Mouse (Mus musculus): Measurements from ENCODE around the gene Fezf2. TPM values are rescaled to one million over a fixed set of nuclear protein-coding genes. Genes with fewer than 3 reads are reported as not detected.

The Fezf2 gene
- polyA plus RNA-seq, 1 experiment from 2014 or later = 0.11 TPM

DNA sequence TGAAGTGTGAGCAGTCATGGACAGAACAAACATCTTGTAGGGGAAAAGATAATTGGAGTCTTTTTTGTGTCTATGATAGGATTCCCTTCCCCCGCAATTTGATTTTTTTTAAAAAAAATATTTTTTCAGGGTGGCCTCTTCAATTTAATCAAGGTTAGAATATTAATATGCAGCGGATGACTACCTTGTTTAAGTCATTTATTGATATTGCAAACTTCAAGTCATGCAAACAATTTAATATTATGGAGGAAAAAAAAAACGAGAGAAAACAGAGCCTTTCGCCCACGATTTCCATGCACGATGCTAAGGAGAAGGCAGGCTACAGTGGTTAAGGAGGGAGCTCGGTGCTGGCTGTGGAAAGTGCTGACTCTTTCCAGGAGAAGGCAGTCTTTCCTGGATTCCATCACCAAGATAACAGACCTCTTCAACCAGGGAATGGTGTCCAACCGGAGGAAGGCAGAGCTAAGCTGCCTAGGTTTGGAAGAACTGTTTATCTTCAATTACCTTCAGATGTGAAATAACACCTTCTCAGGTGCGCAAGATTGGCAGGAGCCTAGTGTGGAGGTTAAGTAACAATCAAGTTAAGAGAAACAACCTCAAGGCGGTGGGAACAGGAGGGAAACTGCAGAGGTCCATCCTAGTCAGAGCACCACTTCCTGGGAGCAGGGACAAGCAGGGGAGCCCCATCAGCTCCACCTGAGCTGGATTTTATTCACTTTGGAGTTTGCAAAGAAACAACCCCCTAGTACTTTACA, 9.0 kb downstream of the Fezf2 start:
- Histone ChIP-seq H3K4me1 (replicated peaks; ENCODE audit: control insufficient read depth, insufficient read depth, low read length) (no peaks in the 10 kb centered on the region), H3K36me3 (ENCODE audit: control insufficient read depth, insufficient read depth, low read length) (no peaks in the 10 kb centered on the region), H3K4me3 (ENCODE audit: low read depth, low read length) (no peak overlapping the region), H3K4me2 (no peak overlapping the region), H3K27me3 (replicated peaks; ENCODE audit: control insufficient read depth, insufficient read depth, low read length) (peaks cover 86% of the 10 kb centered on the region), H3K27ac (ENCODE audit: low read depth, low read length) (no peak overlapping the region), H3K9me3 (ENCODE audit: control insufficient read depth, low read length) (no peaks in the 10 kb centered on the region), H3K9ac (ENCODE audit: low read depth, low read length) (no peak overlapping the region)
- WGBS = 3% methylated on average over 10 of the region's 10 CpGs
- ATAC-seq (replicated peaks; ENCODE audit: low FRiP score) = no peak
- no peak for DNase-seq (ENCODE audit: low spot score)

DNA sequence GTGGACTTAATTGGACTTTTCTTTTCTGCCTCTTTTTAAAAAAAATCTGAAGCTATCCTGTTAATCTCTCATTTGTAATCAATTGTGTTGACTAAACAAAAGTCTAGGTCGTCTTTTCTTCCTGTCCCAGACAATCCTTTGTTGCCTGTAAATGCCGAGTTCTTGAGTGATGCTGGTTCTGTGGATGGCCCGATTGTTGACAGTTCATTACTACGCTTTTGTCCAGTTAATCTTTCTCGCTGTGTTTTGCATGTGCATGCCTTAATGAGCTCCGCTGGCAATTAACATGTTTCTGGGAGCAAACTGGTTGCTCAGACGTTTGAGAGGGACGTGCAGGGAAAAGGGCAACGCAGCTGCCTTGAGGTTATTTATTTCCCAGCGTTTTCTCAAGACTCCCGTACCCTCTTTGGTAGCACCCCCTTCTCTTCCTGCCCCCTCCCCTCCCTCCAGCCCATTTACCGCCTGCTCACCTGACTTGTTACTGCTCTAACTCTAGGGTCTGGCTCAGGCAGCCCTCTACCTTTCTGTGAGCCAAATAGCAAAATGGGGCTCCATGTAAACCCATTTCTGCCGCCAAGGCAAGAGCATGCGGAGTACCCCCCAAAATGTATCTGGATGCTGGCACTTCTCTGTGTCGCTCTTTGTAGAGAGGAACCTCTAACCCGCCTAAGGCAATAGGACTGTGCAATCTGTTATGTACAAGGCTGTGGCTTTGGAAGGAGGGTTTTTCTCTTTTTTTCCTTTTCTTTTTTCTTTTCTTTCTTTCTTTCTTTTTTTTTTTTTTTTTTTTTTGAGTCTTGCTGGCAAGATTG, 9.8 kb downstream of the Fezf2 start:
- Histone ChIP-seq H3K27ac (ENCODE audit: low read depth, low read length) (no peak overlapping the region), H3K9me3 (ENCODE audit: control insufficient read depth, low read length) (no peaks in the 10 kb centered on the region), H3K36me3 (ENCODE audit: control insufficient read depth, insufficient read depth, low read length) (no peaks in the 10 kb centered on the region), H3K27me3 (replicated peaks; ENCODE audit: control insufficient read depth, insufficient read depth, low read length) (peaks cover 78% of the 10 kb centered on the region), H3K4me2 (no peak overlapping the region), H3K4me3 (ENCODE audit: low read depth, low read length) (no peak overlapping the region), H3K4me1 (replicated peaks; ENCODE audit: control insufficient read depth, insufficient read depth, low read length) (no peaks in the 10 kb centered on the region), H3K9ac (ENCODE audit: low read depth, low read length) (no peak overlapping the region)
- WGBS = 5% methylated on average over 16 of the region's 16 CpGs
- DNase-seq (ENCODE audit: low spot score) (no peak), ATAC-seq (replicated peaks; ENCODE audit: low FRiP score) (no peak)

DNA sequence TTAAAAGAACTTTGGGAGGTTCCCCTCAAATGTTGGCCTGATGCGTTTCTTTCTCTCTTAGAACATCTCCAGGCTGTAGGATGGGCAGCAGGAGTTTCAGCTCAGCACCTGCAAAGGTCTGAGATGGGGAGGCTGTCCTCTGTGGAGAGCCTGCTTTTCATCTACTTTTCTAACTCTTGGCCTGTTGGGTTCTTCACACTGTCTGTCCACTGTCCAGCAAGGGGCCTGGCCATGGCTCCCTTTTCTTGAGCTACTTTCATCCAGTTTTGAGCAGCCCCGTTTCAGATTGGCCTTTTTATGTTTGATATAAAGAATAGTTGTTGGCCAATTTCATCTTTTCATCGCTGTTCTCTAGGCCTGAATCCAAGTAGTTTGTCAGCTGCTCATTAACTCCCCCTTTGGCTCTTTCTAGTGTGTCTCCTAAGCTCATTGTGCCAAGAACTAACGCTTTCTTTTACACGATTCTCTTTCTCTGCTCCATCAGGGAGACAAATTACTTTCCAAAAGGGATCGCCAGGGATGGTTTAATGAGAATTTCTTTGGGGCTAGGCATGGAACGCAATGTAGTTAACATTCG, 10.5 kb downstream of the Fezf2 start:
- no peaks in the 10 kb centered on the region for H3K9me3 ChIP-seq (ENCODE audit: control insufficient read depth, low read length)
- no peak overlapping the region for H3K4me3 ChIP-seq (ENCODE audit: low read depth, low read length)
- H3K4me2 ChIP-seq = no peak overlapping the region
- H3K9ac ChIP-seq (ENCODE audit: low read depth, low read length) = no peak overlapping the region
- whole genome bisulfite sequencing = 8% methylated on average over 8 of the region's 8 CpGs
- ATAC-seq (replicated peaks; ENCODE audit: low FRiP score) = no peak
- H3K27ac ChIP-seq (ENCODE audit: low read depth, low read length) = no peak overlapping the region
- no peak for DNase-seq (ENCODE audit: low spot score)
- H3K4me1 ChIP-seq (replicated peaks; ENCODE audit: control insufficient read depth, insufficient read depth, low read length) = no peaks in the 10 kb centered on the region
- no peaks in the 10 kb centered on the region for H3K36me3 ChIP-seq (ENCODE audit: control insufficient read depth, insufficient read depth, low read length)
- H3K27me3 ChIP-seq (replicated peaks; ENCODE audit: control insufficient read depth, insufficient read depth, low read length) = peaks cover 71% of the 10 kb centered on the region

- Histone ChIP-seq H3K9me3 (ENCODE audit: control insufficient read depth, low read length) (no peaks in the 10 kb centered on the region), H3K27me3 (replicated peaks; ENCODE audit: control insufficient read depth, insufficient read depth, low read length) (peaks cover 45% of the 10 kb centered on the region), H3K36me3 (ENCODE audit: control insufficient read depth, insufficient read depth, low read length) (no peaks in the 10 kb centered on the region), H3K9ac (ENCODE audit: low read depth, low read length) (no peak overlapping the region), H3K27ac (ENCODE audit: low read depth, low read length) (no peak overlapping the region), H3K4me2 (no peak overlapping the region), H3K4me1 (replicated peaks; ENCODE audit: control insufficient read depth, insufficient read depth, low read length) (no peaks in the 10 kb centered on the region), H3K4me3 (ENCODE audit: low read depth, low read length) (no peak overlapping the region)
- no peak for DNase-seq (ENCODE audit: low spot score)
- WGBS = 45% methylated on average over 7 of the region's 7 CpGs
- ATAC-seq (replicated peaks; ENCODE audit: low FRiP score) = no peak
Observed at GRCm38 (mm10) chr14:12334925-12335324, 13.1 kb downstream of the Fezf2 start.

- no peak overlapping the region for H3K4me2 ChIP-seq
- DNase-seq (ENCODE audit: low spot score) (no peak), ATAC-seq (replicated peaks; ENCODE audit: low FRiP score) (no peak)
- no peak overlapping the region for H3K9ac ChIP-seq (ENCODE audit: low read depth, low read length)
- H3K27me3 ChIP-seq (replicated peaks; ENCODE audit: control insufficient read depth, insufficient read depth, low read length) = peaks cover 34% of the 10 kb centered on the region
- H3K9me3 ChIP-seq (ENCODE audit: control insufficient read depth, low read length) = no peaks in the 10 kb centered on the region
- no peaks in the 10 kb centered on the region for H3K4me1 ChIP-seq (replicated peaks; ENCODE audit: control insufficient read depth, insufficient read depth, low read length)
- H3K27ac ChIP-seq (ENCODE audit: low read depth, low read length) = no peak overlapping the region
- H3K4me3 ChIP-seq (ENCODE audit: low read depth, low read length) = no peak overlapping the region
- H3K36me3 ChIP-seq (ENCODE audit: control insufficient read depth, insufficient read depth, low read length) = no peaks in the 10 kb centered on the region
- 70% methylated on average over 7 of the region's 7 CpGs for WGBS
Observed at GRCm38 (mm10) chr14:12333622-12334021, 14.4 kb downstream of the Fezf2 start.

DNA sequence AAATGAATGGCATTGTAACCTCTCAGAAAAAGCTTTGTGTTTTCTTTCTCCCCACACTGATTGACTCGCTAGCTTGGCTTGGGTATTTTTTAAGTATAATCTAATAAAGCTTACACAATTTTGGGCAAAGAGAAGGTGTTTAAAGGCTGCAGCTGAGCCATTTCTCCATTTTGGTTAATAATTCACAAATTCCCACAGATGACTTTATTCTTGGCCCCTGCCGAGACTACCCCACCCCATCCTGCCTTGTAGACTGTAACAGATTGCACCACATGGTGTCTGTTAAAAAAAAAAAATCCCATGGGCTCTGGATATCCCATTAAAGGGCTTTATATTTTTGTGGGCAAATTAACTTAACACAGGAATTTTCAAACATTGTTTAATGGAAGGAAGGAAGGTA, 44.9 kb downstream of the Fezf2 start:
- no peak for DNase-seq (ENCODE audit: low spot score)
- no peak for ATAC-seq (replicated peaks; ENCODE audit: low FRiP score)
- H3K9me3 ChIP-seq (ENCODE audit: control insufficient read depth, low read length) = no peaks in the 10 kb centered on the region
- no peaks in the 10 kb centered on the region for H3K27me3 ChIP-seq (replicated peaks; ENCODE audit: control insufficient read depth, insufficient read depth, low read length)
- H3K4me1 ChIP-seq (replicated peaks; ENCODE audit: control insufficient read depth, insufficient read depth, low read length) = no peaks in the 10 kb centered on the region
- H3K4me2 ChIP-seq = no peak overlapping the region
- H3K4me3 ChIP-seq (ENCODE audit: low read depth, low read length) = no peak overlapping the region
- H3K27ac ChIP-seq (ENCODE audit: low read depth, low read length) = no peak overlapping the region
- WGBS = 76% methylated on average over 2 of the region's 2 CpGs
- H3K36me3 ChIP-seq (ENCODE audit: control insufficient read depth, insufficient read depth, low read length) = no peaks in the 10 kb centered on the region
- H3K9ac ChIP-seq (ENCODE audit: low read depth, low read length) = no peak overlapping the region

GRCm38 (mm10) chr14:12300677-12301076, 47.3 kb downstream of the Fezf2 start:
- ATAC-seq (replicated peaks; ENCODE audit: low FRiP score) (no peak), DNase-seq (ENCODE audit: low spot score) (no peak)
- H3K4me1 ChIP-seq (replicated peaks; ENCODE audit: control insufficient read depth, insufficient read depth, low read length) = no peaks in the 10 kb centered on the region
- no peaks in the 10 kb centered on the region for H3K36me3 ChIP-seq (ENCODE audit: control insufficient read depth, insufficient read depth, low read length)
- H3K27me3 ChIP-seq (replicated peaks; ENCODE audit: control insufficient read depth, insufficient read depth, low read length) = no peaks in the 10 kb centered on the region
- H3K27ac ChIP-seq (ENCODE audit: low read depth, low read length) = no peak overlapping the region
- WGBS = 68% methylated on average over 3 of the region's 3 CpGs
- no peaks in the 10 kb centered on the region for H3K9me3 ChIP-seq (ENCODE audit: control insufficient read depth, low read length)
- H3K4me3 ChIP-seq (ENCODE audit: low read depth, low read length) = no peak overlapping the region
- no peak overlapping the region for H3K9ac ChIP-seq (ENCODE audit: low read depth, low read length)
- no peak overlapping the region for H3K4me2 ChIP-seq

GRCm38 (mm10) chr14:12300275-12300674, 47.7 kb downstream of the Fezf2 start:
- WGBS = 71% methylated on average over 4 of the region's 4 CpGs
- no peak for ATAC-seq (replicated peaks; ENCODE audit: low FRiP score)

More at GRCm38 (mm10) chr14:12300275-12300674, 47.7 kb downstream of the Fezf2 start:
- Histone ChIP-seq H3K27me3 (replicated peaks; ENCODE audit: control insufficient read depth, insufficient read depth, low read length) (no peaks in the 10 kb centered on the region), H3K4me2 (no peak overlapping the region), H3K9ac (ENCODE audit: low read depth, low read length) (no peak overlapping the region), H3K4me1 (replicated peaks; ENCODE audit: control insufficient read depth, insufficient read depth, low read length) (no peaks in the 10 kb centered on the region), H3K4me3 (ENCODE audit: low read depth, low read length) (no peak overlapping the region), H3K27ac (ENCODE audit: low read depth, low read length) (no peak overlapping the region), H3K36me3 (ENCODE audit: control insufficient read depth, insufficient read depth, low read length) (no peaks in the 10 kb centered on the region), H3K9me3 (ENCODE audit: control insufficient read depth, low read length) (no peaks in the 10 kb centered on the region)
- no peak for DNase-seq (ENCODE audit: low spot score)
